Mouse (Mus musculus) midbrain, postnatal 0 days (tissue): ENCODE measurements around the gene Ctbs. TPM values are rescaled to one million over a fixed set of nuclear protein-coding genes. Genes with fewer than 3 reads are reported as not detected.
A peak's percentile ranks its signal among the peaks of the same experiment; 100 is the strongest.

Source experiments
- ATAC-seq: fragments of 200-750 bp; cut with Nextera tagmentation; 2 replicates; pipeline ENCODE4 v1.8.0; 2017; ENCODE audit warnings: moderate number of reproducible peaks, mild to moderate bottlenecking, moderate TSS enrichment, moderate library complexity; ENCODE audit not compliant: low FRiP score
- DNase-seq: peaks from one replicate; pipeline ENCODE4 v3.0.0-alpha.2; 2015; ENCODE audit warnings: low spot score
- H3K27ac ChIP-seq: fragments of 300-500 bp; sonication (generic); 2 replicates; pipeline ENCODE4 v1.5.1; 2014; ENCODE audit warnings: low read depth, mild to moderate bottlenecking, low read length, mixed read lengths
- H3K27me3 ChIP-seq: fragments of 300-500 bp; sonication (generic); 2 replicates; pipeline ENCODE4 v1.6.1; 2014; ENCODE audit warnings: low read length, control low read depth, mixed read lengths; ENCODE audit not compliant: insufficient read depth
- H3K36me3 ChIP-seq: fragments of 300-500 bp; sonication (generic); 2 replicates; pipeline ENCODE4 v1.6.1; 2014; ENCODE audit warnings: low read length, control low read depth, mixed read lengths; ENCODE audit not compliant: insufficient read depth
- H3K4me1 ChIP-seq: fragments of 300-500 bp; sonication (generic); 2 replicates; pipeline ENCODE4 v1.6.1; 2014; ENCODE audit warnings: mild to moderate bottlenecking, control low read depth, antibody characterized with exemption, low read length, mixed read lengths; ENCODE audit not compliant: insufficient read depth
- H3K4me2 ChIP-seq: fragments of 300-500 bp; sonication (generic); 2 replicates; pipeline ENCODE4 v1.6.1; 2014; ENCODE audit warnings: low read depth, mild to moderate bottlenecking, low read length, mixed read lengths; ENCODE audit not compliant: poor library complexity, severe bottlenecking
- H3K4me3 ChIP-seq: fragments of 300-500 bp; sonication (generic); 2 replicates; pipeline ENCODE4 v1.5.1; 2014; ENCODE audit warnings: low read depth, mild to moderate bottlenecking, low read length, moderate library complexity
- H3K9ac ChIP-seq: fragments of 300-500 bp; sonication (generic); replicated peaks from 2 replicates; pipeline ENCODE4 v1.6.1; 2014; ENCODE audit warnings: mild to moderate bottlenecking, low read length, moderate library complexity, mixed read lengths; ENCODE audit not compliant: poor library complexity, severe bottlenecking
- H3K9me3 ChIP-seq: fragments of 300-500 bp; sonication (generic); 2 replicates; pipeline ENCODE4 v1.6.1; 2016; ENCODE audit warnings: low read length, control low read depth
- CTCF ChIP-seq: IDR thresholded peaks from 2 replicates; pipeline ENCODE4 v1.5.1; 2016; ENCODE audit warnings: antibody characterized with exemption, mild to moderate bottlenecking
- WGBS: fragments of 180-500 bp; shearing (Covaris S2); extraction: QIAGEN DNeasy Blood & Tissue Kit; methylation state at CpG from one replicate; pipeline ENCODE4 v1.1.7; 2014; 5-methylcytosine and 5-hydroxymethylcytosine counted together
- polyA plus RNA-seq: library from polyadenylated mRNA; unstranded; fragments of >200 nt; fragmentation: Nextera tagmentation; extraction: Ambion mirVana; gene quantifications from 2 replicates; pipeline ENCODE4 v1.2.1, GENCODE M21; 2015
- total RNA-seq: library from RNA; depleted of rRNA; stranded (reverse); fragments of >200 nt; gene quantifications from 2 replicates; pipeline ENCODE4 v1.2.3, GENCODE M21; 2014

Ctbs gene
- total and polyA plus RNA-seq, 2 experiments from 2014 or later: 4.7 to 6.3 TPM

DNA sequence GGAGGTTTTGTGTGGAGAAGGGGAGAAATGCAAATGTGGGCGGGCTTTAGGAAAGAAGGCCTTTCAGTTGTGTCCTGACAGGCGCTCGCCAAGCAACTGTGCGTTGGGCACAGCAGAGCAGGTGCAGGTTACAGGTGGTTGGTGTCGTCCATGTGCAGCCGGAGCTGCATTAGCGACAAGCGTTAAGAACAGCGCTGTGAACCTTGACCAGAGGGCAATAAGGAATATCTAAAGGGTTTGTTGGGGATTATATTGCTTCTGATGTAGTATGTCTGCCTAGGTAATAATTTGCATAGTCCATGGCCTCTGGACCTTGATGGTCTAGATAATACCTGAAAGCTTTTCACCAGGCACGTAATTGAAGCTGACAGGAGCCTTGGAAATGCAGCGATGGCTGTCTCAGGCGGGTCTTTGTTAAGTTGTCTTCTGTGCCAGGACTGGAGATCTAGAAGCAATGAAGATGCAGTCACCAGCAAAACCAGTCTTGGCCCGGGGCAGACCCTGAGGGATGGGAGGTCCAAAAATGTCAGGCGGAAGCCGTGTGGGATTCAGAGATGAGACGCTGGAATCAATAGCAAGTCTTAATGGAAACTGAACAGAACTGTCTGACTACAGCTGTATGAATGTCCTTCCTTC, 42.4 kb upstream of the Ctbs start:
- WGBS: 65% methylated on average over 16 of the region's 16 CpGs

DNA sequence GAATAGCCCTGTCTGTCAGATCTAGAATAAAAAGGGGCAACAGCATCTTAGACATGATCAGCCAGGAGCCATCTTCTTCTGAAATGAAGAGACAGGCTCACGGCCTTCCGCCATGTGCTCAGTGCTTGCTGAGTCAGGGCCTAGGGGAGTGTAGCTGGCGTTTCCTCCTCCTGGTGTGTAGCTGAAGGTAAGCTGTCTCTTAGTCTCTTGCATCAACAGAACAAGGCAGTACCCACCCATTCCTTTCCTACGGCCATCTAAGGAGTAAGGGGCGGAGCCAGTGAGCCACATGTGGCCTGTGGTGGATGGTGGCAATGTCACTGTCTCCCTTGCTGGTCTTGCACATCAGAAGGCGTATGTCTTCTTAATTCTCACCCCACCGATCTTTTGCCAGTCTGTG, 39.5 kb upstream of the Ctbs start:
- Histone ChIP-seq H3K27ac (no peak overlapping the region), H3K4me3 (no peak overlapping the region), H3K4me1 (peaks cover 17% of the 10 kb centered on the region), H3K36me3 (no peaks in the 10 kb centered on the region), H3K9me3 (no peaks in the 10 kb centered on the region), H3K4me2 (no peak overlapping the region), H3K9ac (no peak overlapping the region), H3K27me3 (no peaks in the 10 kb centered on the region)
- no peak for DNase-seq
- no peak for ATAC-seq
- WGBS: 88% methylated on average over 7 of the region's 7 CpGs
- no peak for TF ChIP-seq CTCF

More for the DNA sequence above, 42.4 kb upstream of the Ctbs start:
- no peak for ATAC-seq
- DNase-seq: no peak
- Histone ChIP-seq H3K27ac (no peak overlapping the region), H3K9me3 (0 out of 2 replicates have a peak, but pooled peaks cover 4% of the 10 kb centered on the region), H3K27me3 (no peaks in the 10 kb centered on the region), H3K36me3 (no peaks in the 10 kb centered on the region), H3K4me2 (peak overlapping the region; percentile 33), H3K4me1 (peaks cover 17% of the 10 kb centered on the region), H3K4me3 (no peak overlapping the region), H3K9ac (0 out of 2 replicates have a peak overlapping the region, but pooled peaks have one; percentile 29)
- no peak for TF ChIP-seq CTCF

DNA sequence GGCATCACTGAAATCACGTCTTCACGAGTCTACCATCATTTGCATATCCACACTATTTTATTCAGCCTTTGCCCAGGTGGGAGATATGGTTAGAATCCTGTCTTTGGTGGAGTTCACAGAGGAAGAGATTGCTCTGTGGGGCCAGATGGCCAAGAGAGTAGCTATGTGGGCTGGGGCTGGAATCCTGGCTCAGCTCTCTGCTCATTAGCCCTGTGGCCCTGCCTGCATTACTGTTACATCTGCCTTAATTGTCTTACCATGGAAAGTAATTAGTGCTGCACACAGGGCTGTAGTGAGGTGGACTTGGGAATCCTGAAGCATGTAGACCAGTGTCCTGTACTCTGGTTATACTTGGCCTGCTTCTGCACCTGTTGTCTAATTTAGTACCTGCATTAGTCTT, 37.6 kb upstream of the Ctbs start:
- H3K4me2 ChIP-seq: no peak overlapping the region
- TF ChIP-seq CTCF: no peak
- H3K4me1 ChIP-seq: peaks cover 5% of the 10 kb centered on the region
- no peak overlapping the region for H3K27ac ChIP-seq
- WGBS: 65% methylated on average over 2 of the region's 2 CpGs
- no peak overlapping the region for H3K4me3 ChIP-seq
- peak; percentile 17 for DNase-seq
- H3K9me3 ChIP-seq: no peaks in the 10 kb centered on the region
- no peak overlapping the region for H3K9ac ChIP-seq
- ATAC-seq: no peak
- H3K36me3 ChIP-seq: no peaks in the 10 kb centered on the region
- H3K27me3 ChIP-seq: no peaks in the 10 kb centered on the region

- Histone ChIP-seq H3K4me1 (peaks cover 3% of the 10 kb centered on the region; the same call in 1 of the 2 replicates), H3K9ac (no peak overlapping the region), H3K27me3 (no peaks in the 10 kb centered on the region), H3K36me3 (0 out of 2 replicates have a peak, but pooled peaks cover 1% of the 10 kb centered on the region), H3K4me3 (no peak overlapping the region), H3K9me3 (no peaks in the 10 kb centered on the region), H3K27ac (no peak overlapping the region), H3K4me2 (no peak overlapping the region)
- TF ChIP-seq CTCF: no peak
- 96% methylated on average over 7 of the region's 7 CpGs for WGBS
- ATAC-seq (no peak), DNase-seq (no peak)
These were observed 37.1 kb upstream of the Ctbs start for GRCm38 (mm10) chr3:146412480-146412879.

DNA sequence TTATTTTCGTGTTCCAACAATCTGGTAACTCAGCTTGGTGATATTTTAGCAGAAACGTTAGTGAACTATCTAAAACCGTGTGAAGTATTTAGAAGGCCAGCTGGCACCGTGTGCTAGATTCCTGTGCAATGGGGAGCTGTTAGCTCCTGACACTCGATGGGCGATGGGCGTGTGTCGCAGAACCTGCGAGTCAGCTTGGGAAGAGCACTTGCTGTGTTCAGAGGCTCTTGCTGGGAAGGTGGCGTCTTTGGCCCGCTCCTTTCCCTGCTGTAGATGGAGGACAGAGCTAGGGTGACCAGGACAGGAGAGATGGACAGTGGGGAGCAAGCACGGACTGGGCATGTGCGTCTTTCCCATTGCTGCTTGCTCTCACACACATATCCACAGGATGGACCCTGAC, 36.6 kb upstream of the Ctbs start:
- no peak for DNase-seq
- Histone ChIP-seq H3K9me3 (no peaks in the 10 kb centered on the region), H3K36me3 (0 out of 2 replicates have a peak, but pooled peaks cover 3% of the 10 kb centered on the region), H3K4me1 (no peaks in the 10 kb centered on the region), H3K4me2 (no peak overlapping the region), H3K4me3 (no peak overlapping the region), H3K27ac (no peak overlapping the region), H3K9ac (no peak overlapping the region), H3K27me3 (no peaks in the 10 kb centered on the region)
- TF ChIP-seq CTCF: no peak
- no peak for ATAC-seq
- WGBS: 94% methylated on average over 13 of the region's 13 CpGs

DNA sequence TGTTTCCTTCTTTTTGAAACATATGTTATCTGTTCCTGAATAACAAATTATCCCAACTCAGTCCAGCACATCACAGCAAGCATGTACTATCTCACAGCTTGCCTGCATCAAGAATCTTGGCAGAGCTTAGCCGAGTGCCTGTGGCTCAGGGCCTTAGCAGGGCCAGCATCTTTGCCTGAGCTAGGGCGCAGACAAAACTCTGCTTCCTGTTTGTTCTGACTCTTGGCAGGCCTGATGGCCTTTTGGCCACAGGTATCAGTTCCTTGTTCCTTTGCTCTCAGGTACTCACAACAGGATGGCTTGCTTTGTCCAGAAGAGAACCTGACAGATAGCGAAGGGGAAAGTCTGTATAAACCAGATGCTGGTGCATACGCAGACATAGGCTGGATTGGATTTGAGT, 35.6 kb upstream of the Ctbs start:
- no peak for ATAC-seq
- H3K4me1 ChIP-seq: no peaks in the 10 kb centered on the region
- H3K4me2 ChIP-seq: no peak overlapping the region
- H3K9ac ChIP-seq: no peak overlapping the region
- WGBS: 84% methylated on average over 4 of the region's 4 CpGs
- no peaks in the 10 kb centered on the region for H3K9me3 ChIP-seq
- no peak overlapping the region for H3K27ac ChIP-seq
- no peak for TF ChIP-seq CTCF
- DNase-seq: no peak
- no peaks in the 10 kb centered on the region for H3K27me3 ChIP-seq
- peaks cover 9% of the 10 kb centered on the region for H3K36me3 ChIP-seq
- H3K4me3 ChIP-seq: no peak overlapping the region
